Mouse (Mus musculus) induced T-regulatory cell, adult 2 months (primary cell): ENCODE measurements around the gene Zfhx3.

ENCODE experiments used
- DNase-seq: peaks from one replicate; pipeline ENCODE4 v3.0.0-alpha.2; 2012; ENCODE audit warnings: low read depth

Zfhx3 gene

GRCm38 (mm10) chr8:108750806-108751205 lies 808.4 kb downstream of the Zfhx3 start:
- DNase-seq, result no peak

- DNase-seq, result no peak
Measured at GRCm38 (mm10) chr8:108754556-108754955, 812.1 kb downstream of the Zfhx3 start.

GRCm38 (mm10) chr8:108755400-108756325 lies 813.2 kb downstream of the Zfhx3 start:
- DNase-seq, result no peak

GRCm38 (mm10) chr8:108759511-108760330 lies 817.3 kb downstream of the Zfhx3 start:
- peak; percentile 55 for DNase-seq

- DNase-seq, result no peak
Measured at GRCm38 (mm10) chr8:108760745-108761144, 818.3 kb downstream of the Zfhx3 start.

GRCm38 (mm10) chr8:108762567-108762966 lies 820.1 kb downstream of the Zfhx3 start:
- no peak for DNase-seq

- DNase-seq, result no peak
Measured at GRCm38 (mm10) chr8:108764403-108765194, 822.2 kb downstream of the Zfhx3 start.

- DNase-seq, result no peak
Measured at GRCm38 (mm10) chr8:108766102-108766501, 823.7 kb downstream of the Zfhx3 start.

- DNase-seq, result no peak
Measured at GRCm38 (mm10) chr8:108768051-108768450, 825.6 kb downstream of the Zfhx3 start.

GRCm38 (mm10) chr8:108770334-108770733 lies 827.9 kb downstream of the Zfhx3 start:
- no peak for DNase-seq

GRCm38 (mm10) chr8:108773436-108773835 lies 831.0 kb downstream of the Zfhx3 start:
- no peak for DNase-seq

- DNase-seq, result no peak
Measured at GRCm38 (mm10) chr8:108778063-108778462, 835.6 kb downstream of the Zfhx3 start.

- no peak for DNase-seq
Measured at GRCm38 (mm10) chr8:108778551-108778950, 836.1 kb downstream of the Zfhx3 start.

- no peak for DNase-seq
Measured at GRCm38 (mm10) chr8:108780766-108781165, 838.3 kb downstream of the Zfhx3 start.

- no peak for DNase-seq
Measured at GRCm38 (mm10) chr8:108781192-108781591, 838.7 kb downstream of the Zfhx3 start.

GRCm38 (mm10) chr8:108783155-108783554 lies 840.7 kb downstream of the Zfhx3 start:
- no peak for DNase-seq

GRCm38 (mm10) chr8:108788156-108788761 lies 845.8 kb downstream of the Zfhx3 start:
- no peak for DNase-seq

GRCm38 (mm10) chr8:108788762-108789157 lies 846.3 kb downstream of the Zfhx3 start:
- DNase-seq, result no peak

GRCm38 (mm10) chr8:108790559-108791293 lies 848.3 kb downstream of the Zfhx3 start:
- no peak for DNase-seq

GRCm38 (mm10) chr8:108796076-108796475 lies 853.6 kb downstream of the Zfhx3 start:
- no peak for DNase-seq

GRCm38 (mm10) chr8:108796882-108797281 lies 854.4 kb downstream of the Zfhx3 start:
- DNase-seq, result no peak
